Mouse (Mus musculus) left cerebral cortex, adult 8-10 months (tissue): ENCODE measurements around the gene Efcc1. TPM values are rescaled to one million over a fixed set of nuclear protein-coding genes. Genes with fewer than 3 reads are reported as not detected.

Source experiments
- DNase-seq, 2 experiments: peaks; one replicate each; pipeline ENCODE4 v3.0.0; 2022; ENCODE audit warnings: low spot score in 2 of 2
- total RNA-seq, 4 experiments: library from RNA; stranded (reverse); gene quantifications; 2 replicates each; pipeline ENCODE4 v1.2.4; 2022

Efcc1 gene
- total RNA-seq, 4 experiments from 2014 or later = 4.6 to 9.6 (median 8.4) TPM

GRCm38 (mm10) chr6:87778294-87779173 is 47.9 kb downstream of the Efcc1 start:
- DNase-seq = no peak

DNA sequence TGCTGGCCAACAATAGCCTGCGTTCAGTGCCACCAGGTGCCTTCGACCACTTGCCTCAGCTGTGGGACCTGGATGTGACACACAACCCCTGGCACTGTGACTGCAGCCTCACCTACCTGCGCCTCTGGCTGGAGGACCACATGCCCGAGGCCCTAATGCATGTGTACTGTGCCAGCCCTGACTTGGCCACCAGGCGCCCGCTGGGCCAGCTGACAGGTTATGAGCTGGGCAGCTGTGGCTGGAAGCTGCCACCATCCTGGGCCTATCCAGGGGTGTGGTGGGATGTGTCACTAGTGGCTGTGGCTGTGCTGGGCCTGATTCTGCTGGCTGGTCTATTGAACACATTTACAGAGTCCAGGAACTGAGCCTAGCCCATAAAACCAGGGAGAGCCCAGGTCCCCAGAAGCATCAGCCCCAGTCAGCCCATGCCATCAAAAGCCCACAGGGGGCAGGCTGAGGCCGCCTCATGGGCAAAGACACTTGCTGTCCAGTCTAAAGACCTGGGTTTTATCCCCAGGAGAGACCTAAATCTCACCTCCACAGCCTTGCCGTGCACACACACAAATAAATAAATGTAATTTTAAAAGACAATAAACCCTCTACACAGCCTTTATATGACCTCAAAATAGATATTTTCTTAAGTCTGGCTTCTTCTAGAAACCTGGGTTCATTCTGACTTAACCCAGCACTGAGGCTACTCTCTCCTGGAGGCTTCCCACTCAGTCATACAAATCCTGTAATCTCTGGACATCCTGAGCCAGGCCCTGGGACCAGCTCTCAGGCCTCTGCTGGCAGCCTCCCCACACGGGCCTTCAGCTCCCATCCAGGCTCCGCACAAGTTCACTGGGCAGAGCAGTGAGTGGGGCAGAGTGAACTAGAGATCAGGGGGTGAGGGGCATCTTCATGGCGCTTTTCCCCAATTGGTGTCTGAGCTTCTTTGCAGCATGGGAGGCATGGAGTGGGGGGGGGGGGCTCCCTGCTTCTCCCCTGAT is 48.8 kb downstream of the Efcc1 start:
- no peak for DNase-seq

- DNase-seq = no peak
Measured at GRCm38 (mm10) chr6:87780546-87781301, 50.1 kb downstream of the Efcc1 start.

GRCm38 (mm10) chr6:87784033-87784432 is 53.4 kb downstream of the Efcc1 start:
- DNase-seq = no peak

DNA sequence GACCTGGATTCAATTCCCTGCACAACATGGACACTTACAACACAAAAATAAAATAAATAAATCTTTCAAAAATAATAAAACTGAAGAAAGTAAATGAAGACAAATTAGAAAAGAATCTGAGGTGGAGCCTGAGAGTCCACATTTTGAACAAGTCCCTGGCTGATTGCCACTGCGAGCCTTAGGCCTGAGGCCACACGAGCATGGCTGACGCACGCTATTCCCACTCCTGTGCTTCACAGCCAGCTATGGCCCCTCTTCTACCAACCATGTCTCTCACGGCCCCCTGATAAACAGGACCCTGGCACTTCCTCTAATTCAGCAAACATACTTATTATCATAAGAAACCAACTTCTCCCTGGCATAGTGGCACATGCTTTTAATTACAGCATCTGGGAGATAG is 56.0 kb downstream of the Efcc1 start:
- DNase-seq = no peak

DNA sequence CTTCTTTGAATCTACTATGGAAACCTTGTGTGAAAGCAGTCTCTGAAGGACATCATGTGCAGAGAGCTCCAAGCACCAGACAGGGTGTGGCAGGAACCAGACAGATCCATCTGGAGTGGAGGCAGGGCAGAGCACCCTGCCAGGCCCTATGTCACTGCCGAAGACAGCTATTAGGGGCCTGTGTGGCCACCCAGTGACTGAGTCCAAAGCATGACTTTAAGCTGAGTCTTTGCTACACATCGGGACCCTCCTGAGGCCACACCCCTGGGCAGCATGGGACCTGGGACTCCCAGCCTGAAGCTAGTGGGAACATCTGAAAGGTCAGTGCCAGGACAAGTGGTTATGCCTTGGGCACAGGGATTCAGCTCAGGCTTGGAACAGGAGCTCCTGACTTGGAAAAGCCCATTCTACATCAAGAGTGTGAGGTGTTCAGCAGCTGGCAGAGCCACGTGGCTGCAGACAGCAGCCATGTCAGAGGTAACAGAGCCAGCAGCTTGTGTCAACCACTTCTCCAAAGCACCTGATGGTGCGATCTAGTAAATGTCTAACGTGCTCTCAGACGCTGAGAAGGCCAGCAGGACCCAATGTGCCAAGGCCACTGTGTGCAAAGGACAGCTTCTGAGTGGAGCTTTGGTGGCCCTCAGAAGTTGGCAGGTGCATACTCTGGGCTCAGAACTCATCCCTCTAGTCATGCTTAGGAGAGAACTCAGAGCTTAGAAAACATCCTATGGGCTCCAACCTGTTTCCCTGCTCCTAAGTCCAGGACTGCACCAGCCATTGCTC is 56.6 kb downstream of the Efcc1 start:
- DNase-seq = no peak

DNA sequence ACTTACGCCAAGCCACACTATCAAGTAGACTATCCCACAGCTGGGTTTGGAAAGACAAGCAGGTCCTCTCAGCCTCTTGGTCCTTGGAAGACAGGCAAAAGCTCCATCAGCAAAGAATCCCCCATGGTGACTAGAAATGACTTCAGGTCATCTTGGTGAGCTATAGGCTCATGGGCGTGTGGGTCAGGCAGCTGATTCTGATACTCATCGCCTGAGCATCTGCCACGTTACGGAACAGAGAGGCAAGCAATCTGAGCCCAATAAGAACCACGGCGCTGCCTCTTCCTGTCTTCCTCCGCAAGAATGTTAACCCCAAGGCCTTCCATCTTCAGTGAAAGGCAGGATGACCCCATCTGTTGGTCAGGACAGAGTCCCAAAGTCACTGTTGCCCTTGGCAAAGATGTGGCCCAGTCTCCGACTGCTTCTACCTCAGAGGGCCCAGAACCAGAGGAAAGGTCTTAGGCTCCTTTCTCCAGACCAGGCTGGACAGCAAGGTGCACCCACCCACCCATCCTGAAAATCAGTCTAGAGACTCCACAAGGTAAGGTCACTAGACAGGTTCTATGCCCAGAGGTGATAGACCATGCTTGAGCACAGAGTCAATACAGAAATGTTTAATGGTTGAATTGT is 57.7 kb downstream of the Efcc1 start:
- no peak for DNase-seq

GRCm38 (mm10) chr6:87788896-87789587 is 58.4 kb downstream of the Efcc1 start:
- DNase-seq = no peak

DNA sequence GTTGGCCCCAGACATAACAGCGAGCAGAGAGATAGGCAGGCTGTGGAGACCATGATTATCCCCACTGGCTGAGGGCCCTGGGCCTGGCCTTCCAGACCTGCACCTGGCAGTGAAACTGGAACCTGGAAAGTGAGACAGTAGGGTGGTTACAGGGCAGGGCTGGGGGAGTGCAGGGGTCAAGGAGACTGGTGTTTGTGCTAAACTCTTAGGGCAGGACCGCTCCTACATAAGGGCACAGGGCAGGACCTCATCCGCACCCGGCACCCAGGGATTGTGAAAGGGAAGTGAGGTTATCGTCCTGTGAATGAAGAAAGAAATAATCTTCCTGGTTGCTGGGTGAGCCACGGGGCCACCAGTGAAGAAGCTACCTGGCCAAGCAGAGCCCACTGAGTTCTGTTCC is 59.1 kb downstream of the Efcc1 start:
- DNase-seq = no peak

DNA sequence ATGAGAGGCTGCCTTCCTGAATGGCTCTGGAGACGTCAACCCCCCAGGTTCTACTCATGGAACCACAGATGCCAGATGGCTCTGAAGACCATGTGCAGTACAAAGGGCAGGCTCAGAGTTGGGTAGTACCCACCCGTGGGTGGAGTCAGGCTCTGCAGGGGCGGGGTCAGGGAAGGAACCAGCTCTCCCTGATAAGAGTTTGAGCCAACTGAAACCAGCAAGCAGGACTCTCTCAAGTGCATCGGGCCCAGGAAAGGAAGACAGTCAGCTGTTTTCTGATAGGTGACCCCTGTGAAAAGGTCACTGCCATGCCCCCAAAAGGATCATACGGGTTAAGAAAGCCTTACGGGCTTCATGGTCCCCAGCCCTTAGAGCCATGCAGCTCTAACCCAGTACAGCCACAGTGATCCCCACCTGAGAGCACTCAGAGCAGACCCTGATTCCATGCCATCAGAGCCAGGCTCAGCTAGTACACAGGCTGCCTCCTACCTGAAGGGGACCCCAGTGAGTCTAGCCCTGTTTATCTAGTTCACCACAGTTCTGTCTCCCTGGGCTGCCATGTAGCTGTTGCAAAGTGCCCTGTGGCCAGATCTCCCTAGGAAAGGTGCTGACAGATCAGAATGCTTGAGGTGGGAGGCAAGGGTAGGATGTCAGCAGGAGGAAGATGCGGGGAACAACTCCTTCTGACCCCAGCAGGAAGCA is 60.3 kb downstream of the Efcc1 start:
- no peak for DNase-seq

- DNase-seq = no peak
Measured at GRCm38 (mm10) chr6:87791826-87792225, 61.2 kb downstream of the Efcc1 start.

DNA sequence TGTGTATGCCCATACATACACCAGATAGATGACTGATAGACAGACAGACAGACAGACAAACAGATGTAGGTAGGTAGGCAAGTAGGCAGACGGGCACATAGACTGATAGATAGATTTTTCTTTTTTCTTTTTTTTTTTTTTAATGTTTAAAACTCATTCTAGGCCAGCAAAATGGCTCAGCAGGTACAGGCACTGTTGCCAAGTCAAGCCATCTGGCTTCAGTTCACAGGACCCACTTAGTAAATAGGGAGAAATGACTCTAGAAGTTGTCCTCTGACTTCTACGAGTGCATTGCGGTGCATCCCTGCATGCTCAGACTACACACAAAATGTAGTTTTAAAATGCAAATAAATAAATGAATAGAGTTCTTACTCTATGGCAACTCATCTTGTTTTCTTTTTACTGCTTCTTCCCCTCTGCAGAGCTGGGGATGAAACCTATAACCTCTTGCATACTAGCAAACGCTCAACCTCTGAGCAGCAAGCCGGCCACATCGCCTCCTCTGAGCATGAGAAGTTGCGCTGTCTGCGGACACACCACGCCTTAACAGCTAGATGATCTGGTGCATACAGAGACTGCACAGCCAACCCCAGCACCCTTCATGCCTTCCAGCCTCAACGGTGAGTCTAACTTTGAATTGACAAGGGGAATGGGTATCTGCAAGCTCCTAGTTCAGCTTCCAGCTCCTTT is 63.3 kb downstream of the Efcc1 start:
- DNase-seq = no peak

DNA sequence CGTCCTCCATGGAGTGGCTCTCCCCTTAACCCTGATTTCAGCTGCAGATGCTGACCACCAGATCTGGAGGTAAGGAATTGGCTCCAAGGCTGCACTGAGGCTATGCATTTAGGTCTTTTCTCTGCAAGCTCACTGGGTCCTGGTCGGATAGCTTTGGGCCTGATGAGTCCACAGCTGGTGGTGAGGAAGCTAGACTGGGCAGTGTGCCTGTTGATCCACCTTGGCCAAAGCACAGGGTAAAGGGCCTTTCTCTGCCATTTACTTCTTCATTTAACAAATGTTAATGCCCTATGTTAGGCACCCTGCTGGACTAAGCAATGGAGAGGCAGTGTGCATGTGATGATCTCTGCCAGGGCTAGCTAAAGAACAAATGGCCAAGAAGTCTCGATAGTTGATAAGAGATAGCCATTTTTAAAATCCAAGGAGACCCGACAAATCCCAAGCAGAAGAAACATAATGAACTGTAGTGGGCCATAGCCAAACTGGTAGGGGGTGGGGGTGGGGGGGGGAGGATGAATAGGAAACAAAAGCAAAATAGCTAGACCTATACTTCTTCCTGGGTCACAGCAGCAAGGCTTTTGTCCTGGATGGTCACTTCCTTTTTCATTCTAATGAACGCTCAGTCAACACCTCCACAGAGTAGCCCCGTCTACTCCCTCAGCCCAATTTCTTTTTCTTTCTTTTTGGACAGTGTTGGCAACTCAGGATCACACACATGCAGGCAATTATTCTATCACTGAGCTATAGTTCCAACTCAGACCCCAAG is 64.9 kb downstream of the Efcc1 start:
- no peak for DNase-seq

- DNase-seq = no peak
Measured at GRCm38 (mm10) chr6:87796251-87796880, 65.7 kb downstream of the Efcc1 start.

GRCm38 (mm10) chr6:87797321-87797720 is 66.7 kb downstream of the Efcc1 start:
- no peak for DNase-seq

GRCm38 (mm10) chr6:87799576-87799975 is 68.9 kb downstream of the Efcc1 start:
- DNase-seq = no peak

DNA sequence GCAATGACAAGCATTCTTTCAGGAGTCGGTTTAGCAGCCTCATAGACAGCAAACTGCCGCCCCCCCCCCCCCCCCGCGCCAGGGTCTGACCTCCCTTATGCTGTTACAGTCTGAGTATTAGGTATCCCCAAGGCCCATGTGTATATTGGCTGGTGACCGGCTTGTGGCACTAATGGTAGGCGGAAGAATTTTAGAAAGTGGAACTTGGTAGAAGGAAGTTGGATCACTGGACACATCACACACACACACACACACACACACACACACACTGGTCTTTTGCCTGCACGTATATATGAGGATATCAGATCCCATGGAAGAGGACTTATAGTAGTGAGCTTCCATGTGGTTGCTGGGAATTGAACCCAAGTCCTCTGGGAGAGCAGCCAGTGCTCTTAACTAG is 71.8 kb downstream of the Efcc1 start:
- DNase-seq = no peak
